Mouse (Mus musculus): ENCODE measurements at regions not wholly inside any gene's neighbourhood (a gene's known extent, or its start where the extent isn't known, plus 50 kb on each side); places are given as distances from the start of the nearest gene placed in this dataset.
"Not testable (repeated sequence)": the region's sequence is repeated elsewhere in the genome, so short reads cannot be mapped to it uniquely, and the experiment has no call there.

DNA sequence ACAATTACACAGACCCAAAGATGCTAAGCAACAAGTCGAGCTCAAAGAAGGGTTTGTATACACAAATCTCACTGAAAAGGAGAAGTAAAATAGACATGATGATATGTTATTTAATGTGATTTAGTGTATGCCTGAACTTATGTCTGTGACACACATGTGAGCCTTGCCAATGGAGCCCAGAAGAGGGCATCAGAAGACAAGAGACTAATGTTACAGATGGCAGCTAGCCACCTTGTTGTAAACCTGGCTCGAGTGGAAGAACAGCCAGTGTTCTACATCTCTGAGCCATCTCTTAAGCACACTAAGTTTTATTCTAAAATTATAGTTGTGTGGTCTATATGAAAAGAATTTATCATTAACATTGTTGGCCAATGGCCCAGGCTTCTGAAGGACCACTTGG, 943.7 kb upstream of the Prmt6 start:
- DNase-seq, result no peak

DNA sequence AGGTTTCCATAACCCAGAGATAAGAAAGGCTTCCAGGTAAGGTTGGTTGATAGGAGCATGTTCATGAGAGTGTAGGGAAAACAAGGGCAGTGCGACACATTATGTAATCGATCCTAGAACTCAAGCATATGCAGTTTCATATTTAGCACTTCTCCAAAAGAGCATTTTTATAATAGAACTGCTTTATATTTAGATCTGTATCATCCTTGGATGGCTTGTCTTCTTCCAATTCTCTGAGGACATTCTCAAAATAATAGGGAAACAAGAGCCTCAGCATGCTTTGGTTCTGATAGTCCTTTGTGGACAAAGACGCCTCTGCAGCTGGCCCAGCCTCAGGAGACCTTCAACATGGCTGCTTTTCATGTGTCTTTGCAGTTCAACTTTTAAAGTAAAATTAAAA, 915.9 kb upstream of the Prmt6 start:
- DNase-seq, result no peak

DNA sequence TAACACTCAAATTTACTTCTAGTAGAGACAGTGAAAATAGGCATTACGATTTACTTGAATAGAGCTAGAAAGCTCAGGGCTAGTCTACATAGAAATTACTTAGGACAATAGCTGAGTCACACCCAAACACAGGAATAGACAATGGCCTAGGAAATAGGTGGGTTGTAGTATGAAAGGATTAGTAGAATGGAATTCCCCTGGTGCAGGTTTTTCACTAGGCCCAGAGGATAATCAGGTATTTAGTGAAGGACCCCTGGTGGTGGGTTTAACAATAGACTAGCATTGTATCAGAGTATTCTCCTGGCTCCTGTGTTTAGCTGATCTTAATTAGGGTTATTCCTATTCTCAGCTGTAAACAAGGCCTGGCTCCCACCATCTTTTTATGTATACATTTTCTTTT, 890.4 kb upstream of the Prmt6 start:
- not testable (repeated sequence) for DNase-seq

DNA sequence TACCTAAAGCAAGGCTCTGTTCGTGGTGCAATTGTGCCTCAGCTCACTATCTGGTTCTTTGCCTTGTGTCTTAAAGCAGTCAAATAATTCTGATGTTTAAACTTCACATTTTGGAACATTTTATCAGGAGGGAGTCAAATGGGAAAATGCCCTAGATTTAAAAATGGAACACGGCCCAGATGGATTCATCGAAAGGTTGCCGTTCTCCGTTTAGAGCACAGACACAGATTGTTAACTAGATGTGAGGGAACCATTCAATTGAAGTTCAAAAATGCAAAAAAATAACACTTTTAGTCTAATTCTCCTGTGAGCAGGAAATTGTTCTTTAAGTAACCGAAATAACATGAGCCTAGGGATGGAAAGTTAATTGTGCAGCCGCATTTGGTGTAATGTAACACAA, 858.2 kb upstream of the Prmt6 start:
- DNase-seq, result no peak

DNA sequence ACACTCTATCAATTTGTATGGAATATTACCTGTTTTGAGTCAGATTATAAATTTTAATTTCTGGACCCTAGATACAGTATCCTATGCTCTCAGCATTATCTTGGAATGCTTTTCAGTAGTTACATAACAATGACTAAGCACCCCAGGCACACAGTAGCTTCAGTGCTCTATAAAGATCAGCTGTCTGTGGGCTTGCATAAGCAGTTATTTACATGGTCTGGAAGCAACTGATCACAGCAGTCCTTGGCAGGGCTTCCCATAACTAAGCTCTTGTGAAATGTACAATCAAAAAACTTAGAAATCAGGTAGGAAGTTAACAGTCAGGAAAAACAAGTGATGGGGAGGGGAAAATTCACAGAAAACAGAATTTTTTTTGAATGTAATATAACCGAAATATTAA, 851.8 kb upstream of the Prmt6 start:
- peak; percentile 89 for DNase-seq

DNA sequence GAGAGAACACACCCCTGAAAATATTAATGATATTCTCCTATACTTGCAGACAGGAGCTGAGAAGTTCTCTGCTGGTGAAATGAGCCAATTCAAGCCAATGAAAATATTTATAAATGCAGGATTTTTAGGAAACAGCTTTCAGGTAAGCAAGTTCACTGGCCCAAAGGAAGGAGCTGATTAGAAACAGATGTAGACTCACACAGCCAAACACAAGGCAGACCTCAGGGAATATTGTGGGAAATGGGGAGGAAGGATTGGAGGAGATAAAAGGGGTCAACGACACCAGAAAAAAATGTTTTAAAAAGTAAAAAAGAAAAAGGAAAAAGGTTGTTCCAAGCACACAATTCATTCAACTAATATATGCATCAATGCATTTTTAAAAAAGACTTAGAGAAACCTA, 823.5 kb upstream of the Prmt6 start:
- DNase-seq, result no peak

DNA sequence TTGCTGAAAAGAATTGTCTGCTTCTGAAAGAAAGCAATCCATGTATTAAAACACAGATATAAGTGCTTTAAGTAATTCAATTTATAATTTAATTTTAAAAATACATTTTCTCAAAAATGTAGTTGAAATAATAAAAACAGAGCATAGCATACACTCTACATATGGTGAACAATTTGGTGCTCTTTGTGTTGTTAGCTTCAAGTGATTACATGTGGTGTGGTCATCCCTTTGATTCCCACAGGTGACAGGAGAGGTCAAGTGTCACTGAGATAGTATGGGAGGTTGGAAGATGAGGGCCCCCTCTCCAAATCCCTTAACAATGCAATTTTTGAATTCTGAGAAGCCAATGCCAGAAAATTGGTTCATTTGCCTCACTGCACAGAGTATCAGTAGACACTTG, 819.5 kb upstream of the Prmt6 start:
- no peak for DNase-seq

DNA sequence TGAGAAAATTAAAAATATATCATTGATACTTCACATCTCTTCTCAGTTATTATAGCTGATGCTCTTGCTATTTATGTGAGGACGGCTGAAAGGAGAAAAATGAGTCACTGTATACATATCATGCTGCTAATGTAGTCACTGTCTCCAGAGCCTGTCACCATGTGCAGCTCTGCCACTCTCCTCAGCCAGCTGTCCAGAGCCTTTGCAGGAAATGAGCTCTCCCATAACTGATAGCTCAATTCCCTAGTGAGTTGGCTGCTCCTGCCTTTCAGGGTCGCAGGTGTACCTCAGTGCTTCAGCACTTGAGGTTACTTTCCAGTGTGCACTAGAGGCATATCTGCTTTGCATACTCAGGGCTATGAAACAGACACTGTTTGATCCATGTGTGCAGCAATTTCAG, 819.0 kb upstream of the Prmt6 start:
- DNase-seq, result no peak

DNA sequence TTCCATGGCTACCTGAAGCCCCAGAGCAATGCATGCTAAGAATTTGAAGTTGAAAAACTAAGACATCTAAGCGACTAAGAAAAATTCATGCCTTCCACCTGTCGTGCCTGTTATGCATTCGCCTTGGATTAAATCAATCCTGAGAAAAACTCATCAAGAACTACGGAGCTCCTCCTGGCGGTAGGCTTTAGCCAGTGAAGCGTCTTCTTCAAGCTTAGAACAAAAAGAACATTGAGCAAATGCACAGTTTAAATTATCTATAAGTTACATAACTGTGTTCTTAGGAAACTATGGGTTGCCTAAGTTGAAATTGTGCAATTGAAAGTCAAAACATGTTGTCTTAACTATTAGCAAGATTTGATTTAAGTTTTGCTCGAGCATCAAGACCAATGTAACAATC, 818.4 kb upstream of the Prmt6 start:
- no peak for DNase-seq

DNA sequence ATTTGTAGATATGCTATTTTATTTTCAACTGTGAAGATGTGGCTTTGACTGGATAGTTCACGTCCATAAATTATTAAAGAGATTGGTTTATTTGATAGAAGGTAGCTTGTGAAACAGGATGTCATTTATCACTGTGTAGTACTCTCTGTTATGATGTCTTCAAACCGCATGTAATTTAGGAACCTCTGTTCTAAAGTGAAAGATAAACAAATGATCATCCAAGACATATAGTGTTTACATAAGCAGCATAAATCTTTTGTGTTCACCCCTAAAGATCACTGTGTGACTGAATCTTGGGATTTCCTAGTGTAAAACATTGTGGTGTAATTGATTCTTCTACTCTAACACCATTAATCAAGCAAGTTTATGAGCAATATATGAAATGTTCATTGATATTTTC, 798.8 kb upstream of the Prmt6 start:
- DNase-seq, result no peak

Measured in heart, adult 11 months (tissue).